ENCODE assay signal across 11 mouse cellular contexts in the genomic region with DNA sequence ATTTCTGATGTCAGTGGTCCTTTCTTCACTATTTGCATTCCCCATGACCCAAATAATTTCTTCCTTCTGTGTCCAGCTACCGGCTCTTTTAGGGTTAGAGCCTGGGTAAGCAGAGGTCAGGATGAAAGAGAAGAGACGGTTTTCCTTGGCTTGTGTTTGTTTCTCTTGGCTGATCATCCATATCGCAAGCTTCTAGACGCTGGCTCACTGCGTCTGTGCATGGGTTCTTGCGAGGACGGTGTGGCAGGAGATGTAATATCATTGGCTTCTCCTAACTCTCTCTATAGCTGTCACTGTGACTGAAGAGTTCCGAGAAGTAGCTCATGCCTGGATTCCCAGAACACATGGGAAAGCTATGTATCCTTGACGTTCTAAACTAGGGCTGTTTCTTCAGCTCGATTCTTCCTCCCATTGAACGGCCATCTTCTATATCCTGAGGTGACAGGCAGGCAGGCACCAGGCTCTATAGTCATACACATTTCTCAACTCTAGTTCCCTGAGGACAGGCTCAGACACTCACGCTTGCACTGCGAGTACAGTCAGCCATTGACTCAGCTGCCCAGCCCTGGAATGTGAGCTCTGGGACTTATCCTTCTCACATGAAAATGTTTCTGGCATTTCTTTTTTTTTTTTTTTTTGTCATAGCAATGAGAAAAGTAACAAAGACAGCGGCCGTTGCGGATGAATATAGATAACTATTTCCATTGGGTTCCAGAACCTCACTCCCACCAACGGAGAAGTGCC.
DNase-seq lines count a peak whose midpoint lies in the region; ATAC-seq and TF ChIP-seq lines count a peak whose summit lies in the region.
"Had no signal": no experiment of that assay in that cellular context is flagged by ENCODE, and none has a peak within 500 bp of the region (broad histone marks: within the 10 kb centered on the region; RNA-seq: fewer than 3 reads in every experiment).

No protein-coding gene starts in this region.

- H3K4me1 ChIP-seq in stomach, embryonic 14.5 days (ENCODE audit: control insufficient read depth, insufficient read depth, low read length): no peaks in the 10 kb centered on the region
- H3K4me1 ChIP-seq in stomach, postnatal 0 days (replicated peaks; ENCODE audit: control insufficient read depth, insufficient read depth): no peaks in the 10 kb centered on the region
- H3K4me1 ChIP-seq in stomach, embryonic 16.5 days (ENCODE audit: control insufficient read depth, insufficient read depth, low read length): no peaks in the 10 kb centered on the region
- H3K4me1 ChIP-seq in midbrain, embryonic 15.5 days: peaks cover 7% of the 10 kb centered on the region; the same call in 1 of the 2 replicates
- H3K4me1 ChIP-seq in limb, embryonic 10.5 days: peaks cover 22% of the 10 kb centered on the region

- no peaks in the 10 kb centered on the region for H3K9me3 ChIP-seq in stomach, embryonic 14.5 days (ENCODE audit: control insufficient read depth, low read depth, low read length)
- no peaks in the 10 kb centered on the region for H3K9me3 ChIP-seq in stomach, postnatal 0 days (ENCODE audit: control insufficient read depth, low read length)
- H3K9me3 ChIP-seq in stomach, embryonic 16.5 days (replicated peaks; ENCODE audit: control insufficient read depth, low read length): no peaks in the 10 kb centered on the region
- no peaks in the 10 kb centered on the region for H3K9me3 ChIP-seq in midbrain, embryonic 15.5 days
- no peaks in the 10 kb centered on the region for H3K9me3 ChIP-seq in limb, embryonic 10.5 days (replicated peaks)

- H3K4me3 ChIP-seq in stomach, embryonic 14.5 days (ENCODE audit: low read depth, low read length): no peak overlapping the region
- no peak overlapping the region for H3K4me3 ChIP-seq in stomach, postnatal 0 days (ENCODE audit: low read depth, low read length)
- no peak overlapping the region for H3K4me3 ChIP-seq in stomach, embryonic 16.5 days (replicated peaks; ENCODE audit: low read length)
- no peak overlapping the region for H3K4me3 ChIP-seq in midbrain, embryonic 15.5 days
- no peak overlapping the region for H3K4me3 ChIP-seq in limb, embryonic 10.5 days

- H3K9ac ChIP-seq in stomach, embryonic 14.5 days (replicated peaks; ENCODE audit: low read depth, low read length): no peak overlapping the region
- H3K9ac ChIP-seq in stomach, postnatal 0 days (ENCODE audit: low read length): no peak overlapping the region
- no peak overlapping the region for H3K9ac ChIP-seq in stomach, embryonic 16.5 days (ENCODE audit: low read length)
- H3K9ac ChIP-seq in midbrain, embryonic 15.5 days: no peak overlapping the region

- ATAC-seq in stomach, embryonic 14.5 days (ENCODE audit: insufficient number of reproducible peaks, insufficient read depth, low FRiP score, low read depth): no peak
- no peak for ATAC-seq in stomach, postnatal 0 days (ENCODE audit: low FRiP score, low TSS enrichment)
- no peak for ATAC-seq in stomach, embryonic 16.5 days (ENCODE audit: insufficient read depth, low FRiP score)
- no peak for ATAC-seq in midbrain, embryonic 15.5 days (replicated peaks)
- ATAC-seq: inflammation-experienced regulatory T-cells, adult 6 months had no signal

- TF ChIP-seq CTCF in stomach, postnatal 0 days (IDR thresholded peaks at IDR 0.05; ENCODE audit: low read depth): no peak

- DNase-seq in embryo, embryonic 10.5 days (ENCODE audit: low spot score): peak; percentile 27
- no peak for DNase-seq in embryo, embryonic 10 days (ENCODE audit: low spot score)
- DNase-seq in stomach, postnatal 0 days (ENCODE audit: low spot score): no peak
- DNase-seq in kidney, adult 8-10 months: peak; percentile 42 to 57
- no peak for DNase-seq in limb, embryonic 10.5 days (ENCODE audit: low spot score)
- DNase-seq: left cerebral cortex, postnatal 4 days had no signal

- WGBS in stomach, embryonic 14.5 days: 76% methylated on average over 17 of the region's 17 CpGs
- whole genome bisulfite sequencing in stomach, postnatal 0 days: 76% methylated on average over 17 of the region's 17 CpGs
- 77% methylated on average over 17 of the region's 17 CpGs for WGBS in stomach, embryonic 16.5 days
- 66% methylated on average over 17 of the region's 17 CpGs for WGBS in midbrain, embryonic 15.5 days
- WGBS in limb, embryonic 10.5 days: 79% methylated on average over 17 of the region's 17 CpGs

- H3K27me3 ChIP-seq in stomach, embryonic 14.5 days (ENCODE audit: control insufficient read depth, insufficient read depth, low read length): no peaks in the 10 kb centered on the region
- H3K27me3 ChIP-seq in stomach, postnatal 0 days (ENCODE audit: control insufficient read depth, insufficient read depth, low read length): no peaks in the 10 kb centered on the region
- no peaks in the 10 kb centered on the region for H3K27me3 ChIP-seq in stomach, embryonic 16.5 days (ENCODE audit: control insufficient read depth, insufficient read depth, low read length)
- no peaks in the 10 kb centered on the region for H3K27me3 ChIP-seq in midbrain, embryonic 15.5 days (replicated peaks)
- H3K27me3 ChIP-seq in limb, embryonic 10.5 days (ENCODE audit: low read depth, poor library complexity, severe bottlenecking): no peaks in the 10 kb centered on the region
- H3K27me3 ChIP-seq: Patski had no signal

- H3K4me2 ChIP-seq in stomach, embryonic 14.5 days (replicated peaks; ENCODE audit: low read depth, low read length): no peak overlapping the region
- H3K4me2 ChIP-seq in stomach, postnatal 0 days (replicated peaks; ENCODE audit: low read depth): no peak overlapping the region
- H3K4me2 ChIP-seq in stomach, embryonic 16.5 days (ENCODE audit: low read depth, low read length): no peak overlapping the region
- no peak overlapping the region for H3K4me2 ChIP-seq in midbrain, embryonic 15.5 days

- no peak for TF ChIP-seq EP300 in stomach, postnatal 0 days (optimal IDR thresholded peaks at IDR 0.05)

- no peaks in the 10 kb centered on the region for H3K36me3 ChIP-seq in stomach, embryonic 14.5 days (ENCODE audit: control insufficient read depth, insufficient read depth, low read length)
- no peaks in the 10 kb centered on the region for H3K36me3 ChIP-seq in stomach, postnatal 0 days (ENCODE audit: control insufficient read depth, insufficient read depth, low read length)
- no peaks in the 10 kb centered on the region for H3K36me3 ChIP-seq in stomach, embryonic 16.5 days (ENCODE audit: control insufficient read depth, insufficient read depth, low read length)
- H3K36me3 ChIP-seq in midbrain, embryonic 15.5 days (replicated peaks): no peaks in the 10 kb centered on the region
- H3K36me3 ChIP-seq in limb, embryonic 10.5 days: no peaks in the 10 kb centered on the region

- 0 out of 2 replicates have a peak overlapping the region, but pooled peaks have one; percentile 22 for H3K27ac ChIP-seq in stomach, embryonic 14.5 days (ENCODE audit: low read length)
- H3K27ac ChIP-seq in stomach, postnatal 0 days (replicated peaks): no peak overlapping the region
- 0 out of 2 replicates have a peak overlapping the region, but pooled peaks have one; percentile 3 for H3K27ac ChIP-seq in stomach, embryonic 16.5 days (ENCODE audit: low read length)
- no peak overlapping the region for H3K27ac ChIP-seq in midbrain, embryonic 15.5 days
- no peak overlapping the region for H3K27ac ChIP-seq in limb, embryonic 10.5 days

Comparison
In these comparisons a context has a peak if more than half of its experiments do, and no peak if none do; other contexts are left out.
1. DNase-seq: peak in embryo, embryonic 10.5 days (single experiment) and kidney, adult 8-10 months (2 of 2); none in embryo, embryonic 10 days (single experiment), stomach, postnatal 0 days (single experiment) and limb, embryonic 10.5 days (single experiment).
2. H3K27ac ChIP-seq: peak in stomach, embryonic 14.5 days (single experiment) and stomach, embryonic 16.5 days (single experiment); none in stomach, postnatal 0 days (single experiment), midbrain, embryonic 15.5 days (single experiment) and limb, embryonic 10.5 days (single experiment).